Mouse (Mus musculus): ENCODE measurements around the gene Ednra.
A peak's percentile ranks its signal among the peaks of the same experiment; 100 is the strongest.
"Not testable (repeated sequence)": the region's sequence is repeated elsewhere in the genome, so short reads cannot be mapped to it uniquely, and the experiment has no call there.

Ednra gene

DNA sequence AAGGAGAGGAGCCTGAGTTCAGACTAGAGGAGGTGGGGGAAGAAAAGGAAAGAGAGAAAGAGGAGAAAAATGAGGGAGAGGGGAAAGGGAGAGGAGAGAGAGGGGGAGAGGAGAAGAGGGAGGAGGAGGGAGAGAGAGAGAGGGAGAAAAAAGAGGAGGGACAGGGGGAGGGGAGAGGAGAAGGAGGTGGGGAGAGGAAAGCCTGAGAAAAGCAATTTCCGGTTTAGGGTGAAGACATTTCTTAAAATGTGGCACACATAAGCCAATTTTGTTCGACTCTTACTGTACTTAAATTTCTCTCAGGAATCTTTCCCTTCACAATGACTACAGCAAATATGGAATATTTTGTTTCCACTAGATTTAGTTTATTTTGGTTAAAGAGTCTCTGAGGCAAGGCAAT is 5.3 kb downstream of the Ednra start:
- no peak for DNase-seq (ENCODE audit: low spot score in 2 of 2)

DNA sequence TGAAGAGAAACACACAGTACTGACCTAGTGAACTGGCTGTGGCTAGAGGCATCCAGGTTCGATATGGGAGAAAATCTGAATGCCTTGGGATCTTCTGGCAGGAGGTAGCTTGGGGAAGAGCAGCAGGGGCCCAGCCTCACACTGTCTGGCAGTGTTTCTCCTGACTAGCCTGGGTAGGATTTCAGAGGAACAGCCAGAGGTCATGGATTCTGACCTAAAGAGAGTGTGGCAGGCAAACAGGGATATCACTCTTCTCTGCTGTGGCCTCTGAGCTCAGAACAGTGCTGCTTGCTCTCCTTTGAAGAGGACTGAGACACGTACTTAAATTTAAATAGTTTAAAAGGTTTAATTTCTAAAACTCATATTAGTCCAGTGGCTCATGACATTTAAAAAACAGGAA is 7.2 kb downstream of the Ednra start:
- no peak for DNase-seq (ENCODE audit: low spot score in 2 of 2)

DNA sequence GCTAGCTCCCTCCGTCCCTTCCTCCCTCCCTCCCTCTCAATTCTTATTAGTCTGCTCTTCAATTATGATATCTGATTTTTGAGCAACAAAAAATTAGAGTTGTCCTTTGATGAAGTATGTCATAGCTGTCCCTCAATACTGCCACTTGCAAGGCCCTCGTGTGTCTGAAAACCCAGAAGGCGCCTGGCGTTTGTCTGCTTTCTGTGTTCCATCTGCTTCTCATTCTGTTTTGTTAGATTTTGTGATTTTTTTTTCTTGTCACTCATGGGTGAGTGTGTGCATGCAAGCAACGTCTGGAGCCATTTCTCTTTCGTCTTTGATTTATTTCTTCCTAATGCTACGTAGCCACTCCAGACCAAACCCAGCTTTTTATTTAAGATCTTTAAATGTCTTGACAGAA is 9.8 kb downstream of the Ednra start:
- no peak for DNase-seq (ENCODE audit: low spot score in 2 of 2)

DNA sequence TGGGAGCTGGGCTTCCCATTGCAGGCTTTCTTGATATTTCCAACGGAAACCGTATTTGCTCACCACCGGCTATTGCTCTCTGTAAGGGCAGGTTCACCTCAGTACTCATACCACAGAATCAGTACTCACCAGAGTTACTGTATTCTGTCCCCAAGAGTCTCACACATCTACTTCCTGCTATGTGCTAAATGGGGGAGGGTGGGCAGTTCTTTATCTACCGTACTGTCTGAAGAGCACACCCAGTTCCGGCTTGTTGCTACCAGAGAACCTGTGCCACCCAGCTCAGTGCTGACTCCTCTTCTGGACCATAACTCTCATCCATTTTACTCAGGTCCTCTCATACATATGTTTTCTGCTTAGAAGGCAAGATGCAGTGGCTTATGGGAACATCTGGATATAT is 10.6 kb downstream of the Ednra start:
- DNase-seq (ENCODE audit: low spot score in 2 of 2), result no peak

DNA sequence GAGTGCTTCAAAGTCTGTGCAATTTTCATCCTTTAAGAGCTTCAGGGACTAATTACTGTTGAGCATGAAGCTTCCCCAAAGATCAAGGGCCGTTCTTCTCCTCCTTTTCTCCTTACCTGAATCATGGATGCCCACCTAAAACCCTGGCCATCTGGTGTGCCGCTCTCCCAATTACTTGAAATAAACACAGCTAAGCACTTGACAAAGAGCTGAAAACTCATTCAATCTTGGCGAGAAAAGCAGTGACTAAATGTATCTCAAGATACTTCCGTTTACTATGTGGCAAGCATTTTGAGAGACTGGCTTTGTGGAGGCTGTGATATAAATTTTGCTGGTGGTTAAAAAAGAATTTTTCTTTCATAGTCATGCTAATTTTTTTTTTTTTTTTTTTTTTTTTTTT is 19.5 kb downstream of the Ednra start:
- no peak for DNase-seq (ENCODE audit: low spot score in 2 of 2)

DNA sequence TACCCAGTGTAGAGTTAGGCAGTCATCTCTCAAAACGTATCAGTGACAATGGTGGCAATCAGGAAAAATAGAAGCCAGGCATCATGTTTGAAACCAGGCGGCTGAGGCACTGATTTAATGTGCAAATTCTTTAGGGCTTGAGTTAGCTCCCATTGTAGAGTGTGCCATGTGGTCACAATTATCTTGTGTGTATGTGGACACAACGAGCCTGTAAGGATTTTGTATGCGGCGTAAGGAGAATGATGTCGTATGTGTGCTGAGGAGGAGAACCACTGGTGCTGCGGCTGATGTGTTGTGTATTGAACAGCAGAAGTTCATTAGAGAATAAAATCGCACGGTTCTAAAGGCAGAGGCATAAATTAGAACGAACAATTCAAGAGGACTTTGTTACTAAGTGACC is 26.2 kb downstream of the Ednra start:
- no peak for DNase-seq (ENCODE audit: low spot score in 2 of 2)

DNA sequence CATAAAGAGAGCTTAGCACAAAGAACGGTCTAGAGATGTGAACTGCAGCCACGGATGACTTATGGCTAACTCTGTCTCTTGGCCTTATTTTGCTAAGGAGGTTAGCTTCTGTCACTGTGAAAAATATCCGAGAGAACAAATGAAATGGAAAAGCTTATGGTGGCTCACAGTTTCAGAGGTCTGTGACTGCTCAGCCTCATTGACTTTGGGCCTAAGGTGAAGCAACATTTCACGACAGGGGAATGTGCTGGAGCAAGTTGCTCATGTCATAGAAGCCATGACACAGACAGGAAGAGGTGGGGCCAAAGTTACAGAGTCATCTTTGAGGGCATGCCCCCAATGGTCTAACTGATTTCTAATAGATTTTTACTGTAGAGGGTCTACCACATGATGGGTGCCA is 28.1 kb downstream of the Ednra start:
- DNase-seq (ENCODE audit: low spot score in 2 of 2), result no peak

DNA sequence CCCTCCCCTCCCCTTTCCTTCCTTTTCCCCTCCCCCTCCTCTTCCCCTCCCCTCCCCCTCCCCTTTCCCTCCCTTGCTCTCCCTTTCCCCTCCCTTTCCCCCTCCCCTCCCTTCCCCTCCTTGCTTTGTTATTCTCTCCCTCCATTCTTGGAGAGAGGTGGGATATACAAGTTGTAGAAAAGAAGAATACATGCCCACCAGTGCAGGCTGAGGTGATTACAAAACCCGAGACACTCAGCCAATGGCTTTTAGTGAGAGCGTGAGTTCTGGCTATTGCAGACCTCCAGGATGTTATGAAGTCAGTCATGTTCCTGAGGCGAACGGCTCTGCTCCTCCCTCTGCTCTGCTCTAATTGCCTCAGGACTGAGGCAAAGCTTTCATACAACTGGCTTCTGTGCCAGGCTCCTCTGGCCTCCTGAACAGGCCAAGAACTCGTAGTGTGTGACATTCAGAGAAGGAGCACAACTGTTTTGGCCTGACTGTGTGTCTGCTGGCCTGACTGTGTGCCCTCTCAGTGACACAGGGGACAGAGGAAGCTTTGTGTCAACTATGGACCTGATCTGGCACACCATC is 28.7 kb downstream of the Ednra start:
- no peak for DNase-seq (ENCODE audit: low spot score in 2 of 2)

DNA sequence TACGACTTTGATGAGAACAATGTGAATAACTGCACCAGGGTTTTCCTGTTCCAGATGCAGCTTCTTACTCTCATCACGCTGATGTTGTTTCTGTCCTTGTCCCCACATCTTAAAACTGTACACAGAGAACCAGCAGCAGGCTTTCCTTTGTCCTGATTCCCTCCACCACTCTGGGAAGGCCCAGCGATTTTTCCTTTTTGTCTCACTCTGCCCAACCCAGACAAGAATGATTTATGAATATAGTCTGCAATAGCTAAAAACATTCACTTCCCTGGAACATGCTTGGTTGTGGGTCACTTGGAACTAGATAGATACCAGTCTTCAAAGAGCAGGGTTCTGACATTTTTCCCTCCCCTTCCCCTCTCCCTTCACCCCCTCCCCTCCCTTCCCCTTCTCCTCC is 29.2 kb downstream of the Ednra start:
- no peak for DNase-seq (ENCODE audit: low spot score in 2 of 2)

DNA sequence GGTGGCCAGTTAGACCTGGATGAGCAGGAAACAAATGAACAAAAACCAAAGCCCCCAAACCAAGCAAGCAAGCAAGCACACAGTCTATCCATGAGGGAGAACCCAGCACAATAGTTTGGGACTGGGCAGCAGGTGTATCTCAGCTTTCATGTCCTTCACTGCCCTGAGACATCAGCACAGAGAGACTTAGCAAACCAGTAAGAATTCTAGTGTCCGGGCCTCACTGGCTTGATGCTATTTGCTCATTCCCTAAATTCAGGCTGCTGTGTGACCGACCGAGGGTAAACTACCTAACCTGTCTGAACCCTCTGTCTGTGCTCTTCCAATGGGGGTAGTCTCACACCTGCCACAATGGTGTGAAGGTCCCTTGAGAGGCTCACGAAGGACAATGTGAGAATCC is 29.7 kb downstream of the Ednra start:
- no peak for DNase-seq (ENCODE audit: low spot score in 2 of 2)

DNA sequence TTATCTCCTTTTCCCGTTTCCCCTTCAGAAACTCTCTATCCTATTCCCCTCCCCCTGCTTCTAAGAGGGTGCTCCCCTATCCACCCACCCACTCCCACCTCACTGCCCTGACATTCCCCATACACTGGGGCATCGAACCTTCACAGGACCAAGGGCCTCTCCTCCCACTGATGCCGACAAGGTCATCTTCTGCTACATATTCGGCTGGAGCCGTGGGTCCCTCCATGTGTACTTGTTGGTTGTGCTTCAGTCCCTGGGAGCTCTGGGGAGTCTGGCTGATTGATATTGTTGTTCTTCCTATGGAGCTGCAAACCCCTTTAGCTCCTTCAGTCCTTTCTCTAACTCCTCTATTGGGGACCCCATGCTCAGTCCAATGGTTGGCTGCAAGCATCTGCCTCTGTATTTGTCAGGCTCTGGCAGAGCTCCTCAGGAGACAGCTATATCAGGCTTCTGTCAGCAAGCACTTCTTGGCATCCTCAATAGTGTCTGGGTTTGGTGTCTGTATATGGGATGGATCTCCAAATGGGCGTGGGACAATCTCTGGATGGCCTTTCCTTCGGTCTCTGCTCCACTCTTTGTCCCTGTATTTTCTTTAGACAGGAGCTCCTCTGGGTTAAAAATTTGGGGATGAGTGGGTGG is 34.7 kb downstream of the Ednra start:
- not testable (repeated sequence) for DNase-seq (ENCODE audit: low spot score in 2 of 2)

DNA sequence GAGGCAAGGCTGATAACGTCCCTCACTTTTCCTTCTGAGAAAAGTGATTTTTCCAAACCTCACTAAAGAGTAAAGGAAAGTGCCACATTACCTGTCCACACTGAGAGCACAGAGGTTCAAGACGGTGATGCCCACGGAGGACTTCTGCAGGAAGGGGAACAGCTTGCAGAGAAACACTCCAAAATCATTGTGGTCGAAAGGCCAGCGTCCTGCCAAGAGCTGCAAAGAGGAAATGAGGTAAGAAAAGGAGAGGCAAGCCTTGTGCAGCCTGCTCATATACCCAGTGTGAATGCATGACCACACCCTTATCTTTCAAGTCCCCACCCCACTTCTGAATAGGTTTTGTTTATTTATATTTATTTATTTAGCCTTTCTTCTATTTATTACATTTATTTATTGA is 35.3 kb downstream of the Ednra start:
- DNase-seq (ENCODE audit: low spot score in 2 of 2), result no peak

DNA sequence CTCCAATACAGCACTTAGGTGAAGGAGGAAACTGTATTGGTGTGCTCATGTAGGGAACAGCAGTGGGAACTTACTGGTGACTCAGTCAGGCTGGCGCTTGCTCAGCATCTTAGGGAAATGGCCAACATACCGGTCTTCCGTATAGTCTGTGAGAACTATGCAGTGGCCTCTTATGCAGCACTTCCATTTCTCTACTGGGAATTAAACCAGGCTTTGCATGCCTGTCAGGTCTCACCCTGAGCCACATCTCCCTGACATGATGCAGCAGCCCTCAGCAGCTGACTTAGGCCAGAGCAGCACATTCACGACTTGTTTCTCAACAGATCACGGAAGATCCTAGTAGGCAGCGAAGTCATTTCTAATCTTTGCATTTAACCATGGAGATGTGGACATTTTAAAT is 39.9 kb downstream of the Ednra start:
- no peak for DNase-seq (ENCODE audit: low spot score in 2 of 2)

DNA sequence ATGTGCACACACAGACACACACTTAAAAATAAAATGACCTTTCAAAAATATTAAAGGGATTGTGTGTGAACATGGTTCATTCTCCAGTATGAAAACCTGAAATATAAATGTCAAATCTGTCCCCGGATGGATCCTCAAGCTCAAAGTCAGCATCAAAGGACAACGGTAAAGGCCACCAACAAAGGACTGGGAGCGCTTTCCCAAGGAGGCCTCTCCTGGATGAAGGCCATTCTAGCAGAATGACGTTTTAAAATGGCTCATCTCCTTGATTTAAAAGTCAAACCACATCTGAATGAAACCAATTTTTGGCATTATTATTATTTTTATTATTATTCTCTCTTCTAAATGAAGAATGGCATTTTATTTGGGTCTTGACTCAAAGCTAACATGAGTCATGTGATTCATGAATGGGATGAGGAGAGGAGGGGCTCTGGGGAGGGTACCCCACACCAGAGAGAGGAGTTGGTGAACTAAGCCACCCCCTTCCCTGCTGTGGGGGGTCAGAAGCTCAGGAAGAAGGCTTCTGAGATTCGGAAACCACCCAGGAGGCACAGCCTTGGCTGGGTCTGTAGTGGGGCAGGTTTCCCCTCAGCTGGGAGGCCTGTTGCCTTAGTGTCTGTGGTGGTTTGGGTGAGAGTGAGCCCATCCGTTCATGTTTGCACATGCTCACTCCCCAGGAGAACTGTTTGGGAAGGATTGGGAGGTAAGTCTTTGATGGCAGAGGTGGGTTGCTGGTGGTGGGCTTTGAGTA is 40.7 kb downstream of the Ednra start:
- no peak for DNase-seq (ENCODE audit: low spot score in 2 of 2)

DNA sequence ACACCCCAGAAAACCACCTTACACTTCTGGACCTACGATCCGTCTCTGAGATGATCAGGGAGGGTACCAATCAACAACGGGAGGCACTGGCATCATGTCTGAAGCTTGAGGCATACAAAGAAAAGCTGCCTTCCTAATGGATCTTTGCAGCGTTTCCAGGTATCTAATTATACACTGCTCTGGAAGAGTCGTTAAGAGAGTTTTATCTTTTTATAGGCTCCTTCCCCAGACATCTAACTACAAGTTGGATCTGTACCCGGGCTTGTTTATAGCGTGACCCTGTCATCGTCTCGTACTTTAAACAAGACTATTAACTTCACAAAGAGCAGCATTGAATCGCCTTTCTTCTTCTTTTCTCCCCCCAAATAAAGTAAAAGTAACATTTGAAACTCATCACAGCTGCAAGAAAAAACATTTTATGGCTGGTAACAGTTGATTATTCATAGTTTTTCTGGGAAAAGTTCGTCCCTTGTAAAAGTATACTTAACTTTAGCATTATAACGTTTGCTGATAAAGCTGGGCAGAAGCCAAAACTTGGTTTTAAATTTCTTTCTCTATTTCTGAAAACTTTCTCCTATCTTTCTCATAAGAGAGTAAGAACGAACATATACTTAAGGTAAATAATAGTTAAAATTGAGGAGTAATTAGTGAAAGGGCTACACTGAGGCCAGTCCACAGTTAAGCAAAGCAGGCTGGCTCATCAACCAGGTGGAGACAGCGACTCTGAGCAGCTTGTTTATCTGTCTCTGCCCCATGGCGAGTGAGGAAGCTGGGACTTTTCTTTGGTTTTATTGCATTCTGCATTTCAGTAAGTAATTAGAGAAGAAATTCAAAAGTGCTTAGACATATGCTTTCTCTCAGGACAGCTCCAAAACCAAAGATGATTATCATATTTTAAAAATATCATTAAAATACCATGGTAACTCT is 42.0 kb downstream of the Ednra start:
- DNase-seq (ENCODE audit: low spot score in 2 of 2), result no peak

DNA sequence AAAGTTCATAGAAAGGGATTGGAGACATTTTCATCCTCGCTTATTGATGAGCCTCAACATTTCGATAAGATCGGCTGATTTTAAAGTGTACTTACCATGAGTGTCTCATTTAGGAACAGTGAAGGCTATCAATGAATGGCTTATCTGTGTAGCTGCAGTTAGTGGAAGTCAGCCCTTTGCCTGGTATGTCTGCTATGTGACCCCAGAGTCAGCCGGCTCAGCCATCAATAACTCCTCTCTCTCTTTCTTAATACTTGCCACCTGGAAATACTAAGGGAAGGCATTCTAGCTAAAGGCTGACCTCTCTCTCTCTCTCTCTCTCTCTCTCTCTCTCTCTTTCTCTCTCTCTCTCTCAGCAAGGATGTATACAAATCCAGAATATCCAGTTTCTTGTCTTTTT is 52.2 kb downstream of the Ednra start:
- DNase-seq (ENCODE audit: low spot score in 2 of 2), result no peak

DNA sequence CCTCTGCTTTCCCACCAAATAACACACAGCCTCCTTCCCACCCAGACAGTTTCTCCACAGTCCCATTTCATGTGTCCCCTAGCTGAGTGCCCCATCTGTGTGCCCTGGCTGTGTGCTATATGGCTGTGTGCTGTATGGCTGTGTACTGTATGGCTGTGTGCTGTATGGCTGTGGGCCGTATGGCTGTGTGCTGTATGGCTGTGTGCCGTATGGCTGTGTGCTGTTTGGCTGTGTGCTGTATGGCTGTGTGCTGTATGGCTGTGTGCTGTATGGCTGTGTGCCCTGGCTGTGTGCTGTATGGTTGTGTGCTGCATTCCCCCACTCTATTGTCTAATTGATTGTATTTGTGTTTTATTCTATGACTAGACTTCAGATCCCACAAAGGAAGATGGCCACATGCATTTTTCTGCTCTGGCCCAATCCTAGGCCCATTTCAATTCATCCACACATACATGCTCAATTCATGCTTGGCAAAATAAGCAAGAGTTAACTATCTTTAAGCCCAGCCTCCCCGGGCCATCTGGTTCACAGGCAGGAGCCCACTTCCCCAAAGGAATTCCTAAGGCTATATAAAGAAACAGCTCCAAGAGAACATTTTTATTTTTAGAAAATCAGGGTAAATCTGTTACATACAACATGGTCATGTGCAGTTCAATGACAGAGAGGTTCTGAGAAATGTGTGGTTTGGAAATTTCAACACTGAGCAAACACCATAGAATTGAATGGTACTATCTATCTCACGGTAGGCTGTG is 53.5 kb downstream of the Ednra start:
- peak in 1 of 2 experiments; percentile 10 for DNase-seq (ENCODE audit: low spot score in 2 of 2)

DNA sequence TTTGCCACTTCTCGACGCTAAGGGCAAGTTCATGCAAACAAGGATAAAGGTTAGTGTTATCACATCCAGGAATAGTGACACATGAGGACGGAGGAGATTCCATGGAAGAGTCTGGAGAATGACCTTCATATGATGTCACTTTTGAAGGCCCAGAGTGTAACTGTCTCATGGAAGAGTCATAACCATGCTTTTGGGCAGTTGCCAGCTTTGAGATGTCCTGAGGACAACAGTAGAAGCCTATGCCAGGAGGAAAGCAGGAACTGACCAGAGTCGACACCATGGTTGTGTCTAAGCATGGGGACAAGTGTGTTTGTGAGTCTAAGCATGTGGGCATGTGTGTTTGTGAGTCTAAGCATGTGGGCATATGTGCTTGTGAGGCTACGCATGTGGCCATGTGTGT is 56.3 kb downstream of the Ednra start:
- no peak for DNase-seq (ENCODE audit: low spot score in 2 of 2)

DNA sequence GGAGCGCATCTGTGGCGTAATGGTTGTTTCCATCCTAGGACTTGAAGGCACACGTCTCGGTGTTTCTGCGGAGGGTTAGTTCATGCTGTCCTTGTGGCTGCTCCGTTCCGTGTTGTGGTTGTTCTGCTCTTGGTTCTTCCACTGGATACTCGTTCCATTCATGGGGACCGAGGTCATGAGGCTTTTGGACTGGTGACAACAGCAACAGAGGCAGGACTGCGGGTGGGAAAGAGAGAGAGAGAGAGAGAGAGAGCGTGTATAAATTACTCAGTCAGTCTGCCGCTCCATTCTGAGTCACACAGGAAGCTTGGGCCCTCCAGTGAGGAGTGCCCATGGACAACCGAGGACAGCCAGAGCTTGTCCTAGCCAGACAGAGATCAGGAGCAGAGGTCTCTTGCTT is 59.4 kb downstream of the Ednra start:
- no peak for DNase-seq (ENCODE audit: low spot score in 2 of 2)

DNA sequence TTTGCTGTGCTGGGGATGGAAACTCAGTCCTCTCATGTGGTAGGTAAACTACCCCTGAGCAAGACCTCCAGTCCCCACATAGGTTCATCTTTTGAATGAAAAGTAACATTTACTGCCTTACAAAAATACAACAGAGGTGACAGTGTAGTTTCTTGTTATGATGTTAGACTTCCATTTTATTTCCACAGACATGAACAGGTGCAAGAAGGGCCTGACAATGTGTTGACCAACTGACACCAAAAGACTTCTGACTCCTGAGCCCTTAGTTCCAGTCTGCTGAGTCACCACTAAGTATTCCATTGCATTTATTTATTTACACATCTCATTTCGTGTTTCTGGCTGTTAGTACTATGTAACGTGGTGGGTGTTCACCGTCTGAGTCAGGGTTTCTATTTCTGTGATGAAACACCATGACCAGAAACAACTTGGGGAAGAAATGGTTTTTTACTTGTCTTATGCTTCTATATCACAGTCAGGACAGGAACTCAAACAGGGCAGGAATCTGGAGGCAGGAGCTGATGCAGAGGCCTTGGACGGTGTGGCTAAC is 64.7 kb downstream of the Ednra start:
- no peak for DNase-seq (ENCODE audit: low spot score in 2 of 2)

DNA sequence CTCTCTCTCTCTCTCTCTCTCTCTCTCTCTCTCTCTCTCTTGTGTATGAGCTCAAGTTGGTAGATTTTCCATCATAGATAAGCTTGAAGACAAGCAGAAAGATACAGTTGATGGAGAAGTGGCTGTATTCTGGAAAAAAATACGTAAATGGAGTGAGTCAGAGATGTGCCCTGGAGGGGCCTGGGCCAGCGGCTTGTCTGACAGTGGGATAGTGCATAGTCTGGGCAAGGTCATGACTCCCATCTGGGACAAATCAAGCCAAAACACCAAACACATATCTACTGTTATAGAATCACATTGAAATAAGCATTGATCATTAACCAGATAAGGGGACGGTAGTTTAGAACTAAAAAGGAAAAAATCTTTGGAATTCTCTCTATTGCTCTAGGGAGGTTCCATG is 65.9 kb downstream of the Ednra start:
- DNase-seq (ENCODE audit: low spot score in 2 of 2), result no peak

Data from frontal cortex, postnatal 14 days (tissue).